Mouse (Mus musculus) bone marrow, adult 2 months (tissue): ENCODE data around the gene Mgat5.

Source experiments
- CTCF ChIP-seq: fragments of 200-500 bp; IDR thresholded peaks from 2 replicates; pipeline ENCODE4 v1.5.1; 2011; ENCODE audit warnings: low read length, control low read depth; ENCODE audit not compliant: control insufficient read depth, insufficient read depth
- POLR2A ChIP-seq: fragments of 200-500 bp; IDR thresholded peaks from 2 replicates; pipeline ENCODE4 v1.6.1; 2011; ENCODE audit warnings: low read depth, mild to moderate bottlenecking, control low read depth, low read length, borderline replicate concordance; ENCODE audit not compliant: control insufficient read depth

- TF ChIP-seq CTCF = no peak
- TF ChIP-seq POLR2A = no peak
These were observed 215.6 kb downstream of the Mgat5 start for GRCm38 (mm10) chr1:127420383-127420782.
